Comparison of ENCODE assay signal across 11 mouse cellular contexts in genomic region chr11:19011108-19011805, GRCm38 (mm10). TPM values are rescaled to one million over a fixed set of nuclear protein-coding genes. Genes with fewer than 3 reads are reported as not detected.
DNase-seq lines count a peak whose midpoint lies in the region; ATAC-seq lines count a peak whose summit lies in the region.
"Had no signal": no experiment of that assay in that cellular context is flagged by ENCODE, and none has a peak within 500 bp of the region (broad histone marks: within the 10 kb centered on the region; RNA-seq: fewer than 3 reads in every experiment).

No protein-coding gene starts in this region.

- H3K27me3 ChIP-seq in megakaryocyte, embryonic 14.5 days (replicated peaks): no peaks in the 10 kb centered on the region
- H3K27me3 ChIP-seq in intestine, embryonic 14.5 days (replicated peaks; ENCODE audit: control insufficient read depth, insufficient read depth, low read length): no peaks in the 10 kb centered on the region
- no peaks in the 10 kb centered on the region for H3K27me3 ChIP-seq in stomach, embryonic 15.5 days (replicated peaks)

- H3K27ac ChIP-seq in intestine, embryonic 14.5 days (ENCODE audit: low read depth): peak overlapping the region; percentile 100
- H3K27ac ChIP-seq in stomach, embryonic 15.5 days: peak overlapping the region; percentile 81
- H3K27ac ChIP-seq: limb, embryonic 13.5 days had no signal

- peak overlapping the region; percentile 100 for H3K9ac ChIP-seq in intestine, embryonic 14.5 days (ENCODE audit: low read length)
- peak overlapping the region; percentile 8; the same call in 1 of the 2 replicates for H3K9ac ChIP-seq in stomach, embryonic 15.5 days
- H3K9ac ChIP-seq: limb, embryonic 13.5 days had no signal

- peak; percentile 79 for DNase-seq in heart, adult 11 months
- DNase-seq in heart, postnatal 14 days: no peak
- peak; percentile 53 for DNase-seq in intestine, embryonic 14.5 days (ENCODE audit: low spot score)
- no peak for DNase-seq in left cerebral cortex, adult 11 months (ENCODE audit: low spot score)
- DNase-seq in cerebellum, adult 9-10 months: no peak
- DNase-seq: kidney, adult 8-10 months; thymus, adult 2 months had no signal

- H3K4me1 ChIP-seq in megakaryocyte, embryonic 14.5 days: peaks cover 67% of the 10 kb centered on the region
- peaks cover 32% of the 10 kb centered on the region for H3K4me1 ChIP-seq in intestine, embryonic 14.5 days (replicated peaks; ENCODE audit: control insufficient read depth, insufficient read depth, low read length)
- peaks cover 9% of the 10 kb centered on the region for H3K4me1 ChIP-seq in stomach, embryonic 15.5 days

- H3K36me3 ChIP-seq in megakaryocyte, embryonic 14.5 days (replicated peaks; ENCODE audit: low read length): peaks cover 96% of the 10 kb centered on the region
- peaks cover 83% of the 10 kb centered on the region for H3K36me3 ChIP-seq in intestine, embryonic 14.5 days (ENCODE audit: control insufficient read depth, insufficient read depth, low read length)
- no peaks in the 10 kb centered on the region; the same call in 1 of the 2 replicates for H3K36me3 ChIP-seq in stomach, embryonic 15.5 days
- H3K36me3 ChIP-seq: limb, embryonic 13.5 days had no signal

- H3K9me3 ChIP-seq in megakaryocyte, embryonic 14.5 days: no peaks in the 10 kb centered on the region
- H3K9me3 ChIP-seq in intestine, embryonic 14.5 days (ENCODE audit: control insufficient read depth, low read length): no peaks in the 10 kb centered on the region
- H3K9me3 ChIP-seq in stomach, embryonic 15.5 days: no peaks in the 10 kb centered on the region
- H3K9me3 ChIP-seq: limb, embryonic 13.5 days had no signal

- H3K4me3 ChIP-seq in megakaryocyte, embryonic 14.5 days (replicated peaks): peak overlapping the region; percentile 93
- H3K4me3 ChIP-seq in intestine, embryonic 14.5 days (ENCODE audit: low read depth, low read length): peak overlapping the region; percentile 95
- H3K4me3 ChIP-seq in stomach, embryonic 15.5 days (replicated peaks): peak overlapping the region; percentile 73
- H3K4me3 ChIP-seq: limb, embryonic 13.5 days had no signal

- ATAC-seq in megakaryocyte, adult 5-6 weeks (ENCODE audit: poor library complexity, severe bottlenecking): no peak
- no peak for ATAC-seq in intestine, embryonic 14.5 days (replicated peaks; ENCODE audit: low FRiP score, low TSS enrichment, low read depth)
- ATAC-seq in stomach, embryonic 15.5 days (ENCODE audit: insufficient read depth, low FRiP score, low read depth): no peak

- intact Hi-C loops in heart, postnatal 14 days (cut with DNase I): loop anchor here (5.0 kb wide), 2 partner anchors 54 to 999 kb away; no protein-coding TSS in a partner anchor

- H3K4me2 ChIP-seq in intestine, embryonic 14.5 days (ENCODE audit: low read length): peak overlapping the region; percentile 88
- peak overlapping the region; percentile 69 for H3K4me2 ChIP-seq in stomach, embryonic 15.5 days
- H3K4me2 ChIP-seq: limb, embryonic 13.5 days had no signal

- 28% methylated on average over 9 of the region's 9 CpGs for WGBS in intestine, embryonic 14.5 days
- 27% methylated on average over 9 of the region's 9 CpGs for WGBS in stomach, embryonic 15.5 days

RNA-seq across cellular contexts. Expression of gene Meis1, which starts 7.5 kb away (rescaled TPM):
- 10 to 100 TPM; 30.1 to 33.9 TPM for total RNA-seq in heart, postnatal 14 days (2021)
- polyA plus RNA-seq in megakaryocyte, embryonic 14.5 days (2012; ENCODE audit: insufficient read depth, low replicate concordance): 121 and 264 TPM in 2 replicates
- 3.3 and 4.2 TPM in 2 replicates for total RNA-seq in megakaryocyte, adult 5-6 weeks (2015)
- 5.9 and 6.0 TPM in 2 replicates for total RNA-seq in megakaryocyte, adult 5-6 weeks (2017)
- 133 and 151 TPM in 2 replicates for polyA plus RNA-seq in intestine, embryonic 14.5 days (2014; fragmentation: Nextera tagmentation; extraction: Ambion mirVana)
- polyA plus RNA-seq in stomach, embryonic 15.5 days (2015; fragmentation: Nextera tagmentation; extraction: Ambion mirVana): 139 and 150 TPM in 2 replicates

Comparison
In these comparisons a context has a peak if more than half of its experiments do, and no peak if none do; other contexts are left out.
1. DNase-seq: peak in heart, adult 11 months (single experiment) and intestine, embryonic 14.5 days (single experiment); none in heart, postnatal 14 days (0 of 2), left cerebral cortex, adult 11 months (single experiment) and cerebellum, adult 9-10 months (single experiment).
2. Peak in every context shown above with its lines, with median percentiles within 50 percentile points of each other: H3K4me3 ChIP-seq.